Mouse (Mus musculus): Measurements from ENCODE around the gene Fos. TPM values are rescaled to one million over a fixed set of nuclear protein-coding genes. Genes with fewer than 3 reads are reported as not detected.

The Fos gene
- total and polyA plus RNA-seq, 3 experiments: 3.1 to 16.7 (median 4.9) TPM

DNA sequence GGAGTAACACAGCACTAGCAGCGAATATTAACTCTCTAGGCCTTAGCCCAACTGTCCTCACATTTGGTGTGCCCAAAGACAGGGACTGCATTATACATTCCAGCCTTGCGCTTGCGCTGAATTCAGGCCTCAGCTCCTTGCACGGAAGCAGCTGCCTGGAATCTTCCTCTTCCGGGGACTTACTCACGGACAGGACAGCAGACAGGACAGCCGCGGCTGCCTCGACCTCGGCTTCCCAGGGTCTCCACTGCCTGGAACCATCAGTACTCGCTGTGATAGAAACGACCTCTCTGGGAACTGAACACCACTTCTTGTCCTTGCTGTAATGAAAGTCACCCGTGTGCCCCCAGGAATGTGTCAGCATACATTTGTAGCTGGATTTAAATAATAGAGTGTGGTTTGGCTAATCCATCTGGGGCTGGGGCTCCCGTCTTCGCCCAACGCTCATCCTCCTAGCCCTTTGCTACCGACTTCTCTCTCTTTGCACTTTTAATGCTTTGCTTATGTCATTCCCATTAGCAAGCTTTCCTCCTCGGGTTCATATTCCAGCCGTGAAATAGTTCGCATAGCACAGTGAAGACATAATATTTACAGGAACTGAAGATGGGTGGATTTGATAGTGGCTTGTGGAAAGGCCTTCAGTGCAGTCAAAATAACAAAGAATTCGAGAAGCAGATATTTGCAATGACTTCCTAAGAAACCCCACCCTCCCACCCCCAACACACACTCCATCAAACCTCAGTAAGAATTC lies 11.6 kb upstream of the Fos start:
- no peak for DNase-seq

DNA sequence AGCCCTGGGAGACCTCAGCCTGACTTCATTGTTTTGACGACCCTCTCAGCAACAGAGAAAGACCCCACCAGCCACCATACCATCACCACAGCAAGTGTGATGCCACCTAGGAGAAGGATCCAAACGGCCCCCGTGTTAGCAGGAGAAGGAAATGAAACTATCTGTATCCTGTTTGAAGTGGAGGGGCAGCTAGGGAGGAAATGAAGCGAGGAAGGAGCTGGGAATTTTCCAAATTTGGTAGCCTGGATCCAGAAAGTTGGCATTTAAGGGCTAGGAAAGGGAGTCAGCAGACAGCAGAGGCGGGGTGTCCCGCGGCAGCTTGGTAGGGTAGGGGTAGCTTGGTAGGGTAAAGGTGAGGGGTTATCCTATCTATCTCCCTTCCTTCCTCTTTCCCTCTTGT lies 10.9 kb upstream of the Fos start:
- DNase-seq: no peak

DNA sequence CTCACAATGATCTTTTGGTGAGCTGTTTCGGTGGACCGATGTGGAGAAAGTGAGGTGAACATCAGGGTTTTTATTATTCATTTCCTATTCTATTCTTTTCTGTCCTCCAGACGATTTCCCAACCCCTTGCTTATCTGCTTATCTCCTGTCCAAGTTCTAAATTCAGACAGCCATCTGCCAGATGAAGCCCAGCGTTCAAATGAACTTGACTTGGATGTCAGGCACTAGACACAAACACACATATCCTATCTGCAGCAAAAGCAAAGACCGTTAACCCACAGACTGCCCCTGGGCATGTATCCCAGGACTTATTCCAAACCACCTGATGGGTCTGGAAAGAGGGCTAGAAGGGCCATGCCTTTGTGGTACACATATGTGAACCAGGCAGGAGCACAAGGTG lies 9.3 kb upstream of the Fos start:
- DNase-seq: no peak

DNA sequence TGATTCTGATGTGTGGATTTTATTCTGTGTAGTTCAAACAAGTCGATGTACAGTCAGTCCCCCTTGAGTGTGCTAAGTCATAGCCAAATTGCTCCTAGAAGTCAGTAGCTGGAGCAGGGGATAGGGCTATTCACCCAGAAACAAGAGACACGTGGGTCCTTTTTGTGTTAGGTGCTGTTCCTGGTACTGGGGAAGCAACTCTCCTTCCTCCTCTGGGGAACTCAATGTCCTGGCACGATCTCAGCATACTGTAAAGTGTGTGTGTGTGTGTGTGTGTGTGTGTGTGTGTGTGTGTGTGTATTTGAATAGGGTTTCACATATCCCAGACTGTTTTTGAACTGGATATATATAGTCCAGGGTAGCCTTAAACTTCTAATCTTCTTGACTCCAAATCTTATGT lies 8.8 kb upstream of the Fos start:
- DNase-seq: no peak

DNA sequence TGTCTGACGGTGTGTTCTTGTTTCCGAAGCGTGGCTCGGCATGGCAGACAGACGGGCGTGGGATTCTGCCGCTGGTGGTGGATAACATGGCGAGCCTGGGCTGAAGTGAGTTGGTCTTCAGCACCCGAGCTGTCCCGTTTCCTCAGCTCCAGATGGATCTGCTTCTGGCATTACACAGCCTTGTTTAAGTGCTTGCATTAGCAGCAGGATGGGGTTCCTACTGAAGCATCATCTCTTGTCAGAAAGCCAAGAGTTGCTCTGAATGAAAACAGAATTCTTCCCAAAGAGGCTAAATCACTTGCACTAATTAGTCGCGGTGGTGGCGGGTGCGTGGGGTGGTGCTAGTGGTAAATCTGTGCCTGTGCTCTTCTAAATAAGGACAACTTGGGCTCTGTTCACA lies 5.8 kb upstream of the Fos start:
- DNase-seq: no peak

DNA sequence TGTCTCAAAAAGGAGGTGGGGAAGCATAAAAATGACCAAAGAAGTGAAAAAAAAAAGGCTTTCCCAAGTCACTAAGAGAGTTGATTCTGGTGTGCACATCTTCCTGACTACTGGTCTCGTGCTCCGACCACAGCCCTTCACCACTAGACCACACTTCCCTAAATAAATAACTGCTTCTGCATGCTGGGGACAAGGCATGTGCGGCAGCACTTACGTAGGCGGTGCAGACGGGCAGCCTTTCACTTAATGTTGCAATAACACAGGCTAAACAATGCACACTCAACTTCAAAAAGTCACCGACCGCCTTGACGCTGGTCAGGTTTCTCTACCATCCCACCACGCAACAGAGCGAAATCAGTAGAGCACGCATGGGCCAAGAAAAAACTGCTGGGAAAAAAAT lies 5.0 kb upstream of the Fos start:
- DNase-seq: no peak

DNA sequence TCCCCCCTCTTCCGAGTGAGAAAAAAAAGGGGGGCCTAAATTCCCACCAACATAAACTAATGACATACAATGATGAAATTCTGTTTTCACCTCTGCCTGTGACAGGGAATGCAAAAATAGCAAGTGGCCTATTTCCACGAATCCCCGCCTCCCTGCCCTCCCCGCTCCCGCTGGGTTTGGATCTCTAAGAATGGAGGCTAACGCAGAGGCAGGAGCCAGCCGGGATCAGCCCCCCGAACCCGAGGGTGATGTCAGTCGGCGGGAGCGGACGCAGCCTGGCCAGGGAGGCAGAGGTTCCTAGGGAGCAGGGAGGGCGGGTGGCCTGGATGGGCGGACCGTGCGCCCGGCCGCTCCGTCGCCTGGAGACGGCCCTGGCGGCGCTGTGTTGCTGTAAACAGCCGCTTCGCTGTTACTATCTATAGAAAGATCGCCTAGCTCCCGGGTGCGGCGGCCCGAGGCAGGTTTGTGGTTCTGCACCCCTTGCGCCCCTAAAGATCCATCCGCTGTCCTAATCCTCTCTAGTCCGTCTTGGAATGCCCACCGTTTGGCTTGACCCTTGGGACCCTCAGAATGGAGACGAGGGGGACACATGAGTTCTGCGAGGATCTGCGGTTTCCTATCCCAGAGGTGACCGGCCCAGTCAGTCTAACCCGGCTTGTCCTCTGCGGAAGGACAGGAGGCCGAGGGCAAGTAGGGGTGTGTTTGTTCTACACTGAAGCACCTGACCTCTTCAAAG lies 1.6 kb upstream of the Fos start:
- DNase-seq: peak; percentile 93

DNA sequence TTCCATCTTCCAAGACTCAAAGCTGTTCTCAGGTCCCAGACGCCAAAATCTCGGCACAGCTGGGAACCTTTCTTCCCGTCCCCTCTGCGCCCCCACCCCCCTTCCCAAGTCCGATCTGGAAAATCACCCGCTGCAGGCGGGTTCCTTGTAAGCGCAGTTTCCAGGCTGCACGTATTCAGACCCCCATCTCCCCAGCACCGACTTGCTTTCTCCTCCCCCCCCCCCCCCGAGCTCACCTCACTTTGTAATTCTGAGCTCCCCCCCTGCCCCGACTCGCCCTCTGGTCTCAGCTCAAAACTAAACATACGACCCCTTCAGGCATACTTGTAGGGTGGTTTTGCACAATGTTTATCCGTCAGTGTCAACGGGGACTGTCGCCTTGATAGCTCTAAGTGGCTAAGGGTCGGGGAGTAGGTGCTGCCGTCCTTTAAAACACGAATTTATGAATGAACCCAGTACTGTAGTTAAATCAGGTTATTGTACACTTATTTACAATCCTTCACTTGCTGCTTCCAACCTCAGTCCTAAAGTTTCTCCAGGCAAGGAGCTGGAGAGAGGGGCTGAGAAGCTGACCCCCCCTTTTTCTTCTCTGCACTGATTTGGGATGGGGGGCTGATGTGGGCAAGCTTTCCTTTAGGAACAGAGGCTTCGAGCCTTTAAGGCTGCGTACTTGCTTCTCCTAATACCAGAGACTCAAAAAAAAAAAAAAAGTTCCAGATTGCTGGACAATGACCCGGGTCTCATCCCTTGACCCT lies 857 bp upstream of the Fos start:
- no peak for DNase-seq

DNA sequence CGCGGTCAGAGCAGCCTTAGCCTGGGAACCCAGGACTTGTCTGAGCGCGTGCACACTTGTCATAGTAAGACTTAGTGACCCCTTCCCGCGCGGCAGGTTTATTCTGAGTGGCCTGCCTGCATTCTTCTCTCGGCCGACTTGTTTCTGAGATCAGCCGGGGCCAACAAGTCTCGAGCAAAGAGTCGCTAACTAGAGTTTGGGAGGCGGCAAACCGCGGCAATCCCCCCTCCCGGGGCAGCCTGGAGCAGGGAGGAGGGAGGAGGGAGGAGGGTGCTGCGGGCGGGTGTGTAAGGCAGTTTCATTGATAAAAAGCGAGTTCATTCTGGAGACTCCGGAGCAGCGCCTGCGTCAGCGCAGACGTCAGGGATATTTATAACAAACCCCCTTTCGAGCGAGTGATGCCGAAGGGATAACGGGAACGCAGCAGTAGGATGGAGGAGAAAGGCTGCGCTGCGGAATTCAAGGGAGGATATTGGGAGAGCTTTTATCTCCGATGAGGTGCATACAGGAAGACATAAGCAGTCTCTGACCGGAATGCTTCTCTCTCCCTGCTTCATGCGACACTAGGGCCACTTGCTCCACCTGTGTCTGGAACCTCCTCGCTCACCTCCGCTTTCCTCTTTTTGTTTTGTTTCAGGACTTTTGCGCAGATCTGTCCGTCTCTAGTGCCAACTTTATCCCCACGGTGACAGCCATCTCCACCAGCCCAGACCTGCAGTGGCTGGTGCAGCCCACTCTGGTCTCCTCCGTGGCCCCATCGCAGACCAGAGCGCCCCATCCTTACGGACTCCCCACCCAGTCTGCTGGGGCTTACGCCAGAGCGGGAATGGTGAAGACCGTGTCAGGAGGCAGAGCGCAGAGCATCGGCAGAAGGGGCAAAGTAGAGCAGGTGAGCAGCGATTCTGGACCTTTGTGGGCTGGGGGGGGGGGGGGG lies 875 bp downstream of the Fos start:
- DNase-seq: peak; percentile 79

DNA sequence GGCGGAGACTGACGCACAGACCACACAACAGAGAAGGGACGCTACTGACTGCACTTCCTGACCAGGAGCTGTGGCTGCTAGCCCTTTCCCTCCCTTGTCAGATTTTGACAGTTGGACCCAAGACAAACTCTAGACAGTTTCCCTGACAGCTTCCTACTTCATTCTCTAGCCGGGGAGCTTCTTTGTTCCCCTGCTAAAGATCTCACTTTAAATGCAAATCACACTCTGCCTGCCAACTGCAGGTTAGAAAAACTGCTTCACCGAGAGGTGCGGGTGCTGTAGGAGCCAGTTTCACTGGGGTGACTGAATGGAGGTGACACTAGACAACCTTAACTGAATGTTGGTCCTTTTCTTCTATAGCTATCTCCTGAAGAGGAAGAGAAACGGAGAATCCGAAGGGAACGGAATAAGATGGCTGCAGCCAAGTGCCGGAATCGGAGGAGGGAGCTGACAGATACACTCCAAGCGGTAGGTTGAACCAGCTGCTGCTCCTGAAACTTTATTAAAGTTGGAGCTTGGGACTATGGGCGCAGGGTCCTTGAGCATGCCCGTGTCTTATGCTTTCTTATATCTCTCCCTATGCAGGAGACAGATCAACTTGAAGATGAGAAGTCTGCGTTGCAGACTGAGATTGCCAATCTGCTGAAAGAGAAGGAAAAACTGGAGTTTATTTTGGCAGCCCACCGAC lies 1.7 kb downstream of the Fos start:
- DNase-seq: no peak

DNA sequence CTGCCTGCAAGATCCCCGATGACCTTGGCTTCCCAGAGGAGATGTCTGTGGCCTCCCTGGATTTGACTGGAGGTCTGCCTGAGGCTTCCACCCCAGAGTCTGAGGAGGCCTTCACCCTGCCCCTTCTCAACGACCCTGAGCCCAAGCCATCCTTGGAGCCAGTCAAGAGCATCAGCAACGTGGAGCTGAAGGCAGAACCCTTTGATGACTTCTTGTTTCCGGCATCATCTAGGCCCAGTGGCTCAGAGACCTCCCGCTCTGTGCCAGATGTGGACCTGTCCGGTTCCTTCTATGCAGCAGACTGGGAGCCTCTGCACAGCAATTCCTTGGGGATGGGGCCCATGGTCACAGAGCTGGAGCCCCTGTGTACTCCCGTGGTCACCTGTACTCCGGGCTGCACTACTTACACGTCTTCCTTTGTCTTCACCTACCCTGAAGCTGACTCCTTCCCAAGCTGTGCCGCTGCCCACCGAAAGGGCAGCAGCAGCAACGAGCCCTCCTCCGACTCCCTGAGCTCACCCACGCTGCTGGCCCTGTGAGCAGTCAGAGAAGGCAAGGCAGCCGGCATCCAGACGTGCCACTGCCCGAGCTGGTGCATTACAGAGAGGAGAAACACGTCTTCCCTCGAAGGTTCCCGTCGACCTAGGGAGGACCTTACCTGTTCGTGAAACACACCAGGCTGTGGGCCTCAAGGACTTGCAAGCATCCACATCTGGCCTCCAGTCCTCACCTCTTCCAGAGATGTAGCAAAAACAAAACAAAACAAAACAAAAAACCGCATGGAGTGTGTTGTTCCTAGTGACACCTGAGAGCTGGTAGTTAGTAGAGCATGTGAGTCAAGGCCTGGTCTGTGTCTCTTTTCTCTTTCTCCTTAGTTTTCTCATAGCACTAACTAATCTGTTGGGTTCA lies 2.5 kb downstream of the Fos start:
- DNase-seq: no peak

DNA sequence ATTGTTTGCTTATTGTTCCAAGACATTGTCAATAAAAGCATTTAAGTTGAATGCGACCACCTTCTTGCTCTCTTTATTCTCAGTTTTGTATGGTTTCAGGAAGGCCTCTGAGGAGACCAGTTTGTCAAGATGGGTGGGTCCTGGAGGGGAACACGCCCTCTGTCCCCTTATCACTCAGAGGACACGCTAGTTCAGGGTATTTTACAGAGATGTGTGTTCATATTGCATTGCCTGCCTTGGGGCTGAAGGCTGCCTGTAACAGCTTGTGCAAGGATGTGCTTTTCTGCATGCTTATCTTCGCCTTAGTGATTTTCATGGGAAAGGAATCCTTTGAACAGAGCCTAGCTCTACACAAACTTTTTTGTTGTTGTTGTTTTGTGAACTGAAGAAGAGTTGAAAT lies 3.5 kb downstream of the Fos start:
- DNase-seq: no peak

DNA sequence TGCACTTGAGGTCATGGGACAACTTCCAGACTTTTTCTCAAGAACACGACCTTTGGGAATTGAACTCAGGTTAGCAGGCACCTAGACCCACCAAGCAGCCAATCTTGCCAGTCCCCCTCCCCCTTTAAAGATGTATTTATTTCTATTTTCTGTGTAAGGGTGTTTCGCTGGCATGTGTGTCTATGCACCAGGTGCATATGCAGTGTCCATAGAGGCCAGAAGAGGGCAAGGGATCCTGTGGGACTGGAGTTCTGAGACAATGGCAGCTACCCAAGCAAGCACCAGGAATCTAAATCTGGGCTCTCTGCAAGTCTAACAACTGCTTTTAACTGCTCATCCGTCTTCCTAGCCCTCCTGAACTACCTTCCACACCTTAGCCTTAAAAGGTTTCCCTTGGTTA lies 4.1 kb downstream of the Fos start:
- no peak for DNase-seq

DNA sequence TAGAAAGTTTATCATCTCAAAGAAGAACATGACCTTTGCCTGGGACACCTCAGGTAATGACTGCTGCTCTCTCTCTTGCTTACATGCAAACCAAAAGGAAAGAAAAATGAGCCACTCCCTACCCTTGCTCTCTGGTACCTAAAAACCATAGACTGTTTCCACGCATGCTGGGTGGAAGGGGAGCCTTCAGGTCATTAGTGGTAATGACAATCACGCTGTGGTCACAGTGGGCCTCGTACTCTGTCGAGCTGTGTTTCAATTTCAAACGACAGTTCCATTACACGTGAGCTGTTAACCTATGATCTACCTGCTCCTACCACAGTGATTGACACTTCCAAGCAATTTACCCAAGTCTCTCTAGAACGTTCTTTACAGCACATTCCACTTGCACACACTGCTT lies 5.0 kb downstream of the Fos start:
- no peak for DNase-seq

DNA sequence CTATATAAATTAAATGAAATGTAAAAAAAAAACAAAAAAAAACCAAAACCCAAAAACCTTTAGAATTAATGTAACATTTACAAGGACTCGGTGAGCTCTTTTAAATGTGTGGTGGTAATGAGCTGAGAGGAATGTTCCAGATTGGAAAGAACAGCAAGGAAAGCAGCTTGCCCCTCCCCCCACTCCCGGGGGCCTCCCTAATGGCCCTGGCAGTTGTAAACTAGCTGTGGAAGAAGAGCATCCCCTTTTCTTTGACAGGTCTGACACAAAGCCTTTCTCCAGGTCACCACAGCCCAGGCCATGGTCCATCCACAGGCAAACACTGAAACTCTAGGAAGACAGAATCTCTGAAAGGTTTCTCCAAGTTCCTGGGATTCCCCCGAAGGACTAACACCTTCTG lies 5.5 kb downstream of the Fos start:
- no peak for DNase-seq

DNA sequence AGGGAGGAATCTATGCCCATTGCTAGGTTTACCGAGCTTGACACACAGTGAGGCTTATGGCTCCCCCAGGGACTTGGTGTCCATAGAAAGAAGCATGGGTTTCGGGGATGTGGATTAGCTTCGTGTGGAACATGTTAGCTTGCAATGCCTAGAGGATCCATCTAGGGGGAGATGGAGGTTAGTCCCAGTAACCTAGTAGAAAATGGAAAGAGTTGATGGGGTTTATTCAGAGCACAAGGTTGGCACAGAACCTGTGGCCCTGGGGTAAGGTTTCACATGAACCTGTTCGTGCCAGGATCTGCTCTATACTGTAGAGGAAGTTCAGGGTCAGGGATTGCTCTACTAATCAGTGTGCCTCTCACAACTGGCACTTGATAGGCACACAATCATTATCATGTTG lies 9.5 kb downstream of the Fos start:
- DNase-seq: no peak

DNA sequence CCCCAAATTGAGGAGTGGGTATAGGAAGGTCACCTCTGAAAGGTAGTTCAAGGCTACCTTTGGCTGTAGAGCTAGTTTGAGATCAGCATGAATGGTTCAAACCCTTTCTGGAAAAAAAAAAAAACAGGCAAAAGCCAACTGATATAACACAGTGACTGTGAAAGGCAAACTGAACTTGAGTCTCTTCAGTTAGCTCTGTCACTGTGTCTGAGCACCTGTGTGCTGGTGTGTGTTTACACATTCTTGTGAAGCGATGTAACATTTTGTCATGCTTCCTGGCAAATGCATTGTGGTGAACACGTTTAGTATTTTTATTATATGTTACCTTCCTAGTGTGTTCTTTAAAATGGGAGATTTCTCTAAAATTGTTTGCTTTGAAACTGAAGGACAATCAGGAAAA lies 11.0 kb downstream of the Fos start:
- no peak for DNase-seq

DNA sequence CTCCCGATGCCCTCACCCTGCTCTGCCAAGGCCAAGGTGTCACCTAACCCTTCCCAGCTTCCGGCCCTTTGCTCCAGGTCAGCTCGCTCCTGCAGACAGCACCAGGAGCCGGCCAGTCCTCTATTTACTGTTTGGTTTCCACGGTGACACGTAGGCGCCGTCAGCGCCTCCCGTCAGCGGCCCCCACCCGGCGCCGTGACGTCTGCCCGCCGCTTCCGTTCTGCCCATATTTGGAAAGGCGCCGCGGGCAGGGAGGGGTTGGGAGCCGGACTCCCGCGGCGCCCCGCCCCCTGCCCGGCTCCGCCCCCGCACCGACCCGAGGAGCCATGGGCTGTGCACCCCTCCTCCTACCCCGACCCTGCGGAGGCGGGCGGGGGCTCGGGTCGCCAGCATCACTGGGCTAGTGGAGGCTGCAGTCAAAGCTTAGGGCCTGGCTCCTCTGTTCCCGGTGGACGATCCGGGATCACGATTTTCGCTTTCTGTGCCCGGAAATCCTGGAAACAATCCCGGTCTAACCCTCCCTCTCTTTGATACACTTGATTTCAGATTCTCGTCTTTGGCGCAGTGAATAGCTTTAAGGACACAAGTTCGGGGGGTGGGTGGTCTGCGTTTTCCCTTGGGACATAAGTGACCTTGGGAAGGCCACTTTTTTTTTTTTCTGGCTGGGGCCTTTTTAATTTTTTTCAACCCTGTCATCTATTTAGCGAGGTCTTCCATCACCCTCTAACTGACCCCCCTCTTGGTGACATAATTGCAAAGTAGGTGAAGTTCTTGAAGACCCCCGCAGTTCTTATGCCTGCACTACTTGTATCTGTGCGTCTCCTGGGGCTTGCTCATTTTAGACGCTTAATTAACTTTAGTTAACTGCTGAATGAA lies 12.4 kb downstream of the Fos start:
- peak; percentile 98 for DNase-seq

DNA sequence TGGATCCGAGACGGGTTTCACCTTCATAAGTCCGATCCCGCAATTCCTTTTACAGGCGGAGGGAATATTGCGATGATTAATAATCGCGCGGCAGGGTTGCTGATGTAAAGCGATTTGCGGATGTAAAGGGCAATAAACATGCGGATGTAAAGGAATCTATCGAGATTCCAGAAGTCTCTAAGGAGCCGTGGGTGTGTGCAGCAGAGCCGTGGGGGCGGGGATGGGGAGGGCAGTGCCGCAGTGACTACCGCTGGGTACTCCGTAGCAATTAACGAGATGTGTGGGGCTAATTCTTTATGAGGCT lies 13.0 kb downstream of the Fos start:
- peak; percentile 66 for DNase-seq
